Mouse (Mus musculus) G1E (cell line): ENCODE data around the gene Atxn7l1.

Experiments
- CTCF ChIP-seq: IDR thresholded peaks from 2 replicates; pipeline ENCODE4 v1.5.1; 2012; ENCODE audit warnings: low read depth, low read length, inconsistent platforms, mixed read lengths
- GATA1 ChIP-seq: IDR thresholded peaks from 2 replicates; pipeline ENCODE4 v1.6.1; 2012; ENCODE audit warnings: borderline replicate concordance, low read length, inconsistent platforms, mixed read lengths

- TF ChIP-seq CTCF (no peak), GATA1 (no peak)
Measured at GRCm38 (mm10) chr12:33158256-33158655, 10.8 kb downstream of the Atxn7l1 start.
